ENCODE assay signal across 8 mouse cellular contexts in genomic region chr16:91729066-91729482, GRCm38 (mm10). TPM values are rescaled to one million over a fixed set of nuclear protein-coding genes. Genes with fewer than 3 reads are reported as not detected.
DNase-seq lines count a peak whose midpoint lies in the region; ATAC-seq and TF ChIP-seq lines count a peak whose summit lies in the region.

TSS of gene Itsn1 (plus strand) at chr16:91729281.

- WGBS in forebrain, embryonic 16.5 days = under 1% methylated on average over 21 of the region's 33 CpGs
- WGBS in lung, embryonic 15.5 days = under 1% methylated on average over 31 of the region's 33 CpGs

- in situ Hi-C loops in ES-E14 (cut with MboI; ENCODE audit: low sequenced_read_pairs in 2 of 2, unreplicated experiment in 2 of 2) = no loop called here

- H3K36me3 ChIP-seq in ES-E14 (ENCODE audit: control insufficient read depth, insufficient read depth, low read length, poor library complexity, severe bottlenecking) = peaks cover 4% of the 10 kb centered on the region; the same call in 1 of the 2 replicates
- no peaks in the 10 kb centered on the region for H3K36me3 ChIP-seq in forebrain, embryonic 16.5 days (ENCODE audit: control insufficient read depth, insufficient read depth)
- no peaks in the 10 kb centered on the region for H3K36me3 ChIP-seq in lung, embryonic 15.5 days

- H3K9ac ChIP-seq in ES-E14 (ENCODE audit: insufficient read depth, low read depth, low read length, poor library complexity, severe bottlenecking) = peak within 1 kb of the TSS; percentile 89
- H3K9ac ChIP-seq in forebrain, embryonic 16.5 days (replicated peaks; ENCODE audit: low read depth, low read length) = peak within 1 kb of the TSS; percentile 92
- peak within 1 kb of the TSS; percentile 82 for H3K9ac ChIP-seq in lung, embryonic 15.5 days

- no peaks in the 10 kb centered on the region for H3K9me3 ChIP-seq in ES-E14 (ENCODE audit: control insufficient read depth, insufficient read depth, low read depth, low read length)
- H3K9me3 ChIP-seq in forebrain, embryonic 16.5 days (ENCODE audit: control insufficient read depth, low read length) = no peaks in the 10 kb centered on the region
- no peaks in the 10 kb centered on the region for H3K9me3 ChIP-seq in lung, embryonic 15.5 days

- intact Hi-C loops in heart, postnatal 36 days (cut with DNase I) = loop anchor here (5.0 to 10.0 kb wide), 2 partner anchors 73 to 576 kb away; partner anchors contain the start of gene Smim11

- peak within 1 kb of the TSS; percentile 91 to 99 for H3K4me3 ChIP-seq in ES-E14 (ENCODE audit: insufficient read depth in 1 of 2, low read depth in 1 of 2, low read length in 2 of 2, poor library complexity in 1 of 2, severe bottlenecking in 1 of 2)
- peak within 1 kb of the TSS; percentile 93 for H3K4me3 ChIP-seq in forebrain, embryonic 16.5 days (replicated peaks; ENCODE audit: low read length)
- H3K4me3 ChIP-seq in lung, embryonic 15.5 days = peak within 1 kb of the TSS; percentile 94

- H3K27ac ChIP-seq in ES-E14 (ENCODE audit: insufficient read depth, low read depth, low read length, poor library complexity, severe bottlenecking) = peak within 1 kb of the TSS; percentile 72
- H3K27ac ChIP-seq in forebrain, embryonic 16.5 days (ENCODE audit: low read length) = peak within 1 kb of the TSS; percentile 97
- H3K27ac ChIP-seq in lung, embryonic 15.5 days = peak within 1 kb of the TSS; percentile 88

- peak; percentile 96 for DNase-seq in ES-E14 (ENCODE audit: low read depth, low spot score)
- peak; percentile 98 to 100 for DNase-seq in cerebellum, adult 18-20 months
- DNase-seq in heart, postnatal 36 days = peak in 1 of 2 experiments; percentile 96
- DNase-seq in layer of hippocampus, adult 8-10 months (ENCODE audit: low spot score in 2 of 2) = peak; percentile 96 to 98
- peak; percentile 99 for DNase-seq in ovary, adult 18-20 months (ENCODE audit: low spot score)
- peak; percentile 99 for DNase-seq in thymus, postnatal 0 days (ENCODE audit: low spot score)

- no peaks in the 10 kb centered on the region for H3K27me3 ChIP-seq in forebrain, embryonic 16.5 days (replicated peaks; ENCODE audit: control insufficient read depth, insufficient read depth, low read length)
- H3K27me3 ChIP-seq in lung, embryonic 15.5 days = no peaks in the 10 kb centered on the region

- H3K4me2 ChIP-seq in forebrain, embryonic 16.5 days (ENCODE audit: low read length) = peak within 1 kb of the TSS; percentile 89
- peak within 1 kb of the TSS; percentile 64 for H3K4me2 ChIP-seq in lung, embryonic 15.5 days

- ATAC-seq in forebrain, embryonic 16.5 days = peak; percentile 94
- peak; percentile 93 for ATAC-seq in lung, embryonic 15.5 days (ENCODE audit: borderline replicate concordance, extremely low read depth, low FRiP score, low TSS enrichment)

- H3K4me1 ChIP-seq in ES-E14 (ENCODE audit: control insufficient read depth in 2 of 2, insufficient read depth in 2 of 2, low read length in 2 of 2, poor library complexity in 1 of 2) = peaks cover 0 to 3% of the 10 kb centered on the region in 2 experiments; a peak in 1 of 4 replicates
- peaks cover 37% of the 10 kb centered on the region for H3K4me1 ChIP-seq in forebrain, embryonic 16.5 days (replicated peaks; ENCODE audit: control insufficient read depth, insufficient read depth, low read length)
- H3K4me1 ChIP-seq in lung, embryonic 15.5 days = peaks cover 27% of the 10 kb centered on the region

TF ChIP-seq in ES-E14, 5 proteins besides CTCF, POLR2A, EP300 and RAD21:
- no peak for TF ChIP-seq HCFC1 (IDR thresholded peaks at IDR 0.05; ENCODE audit: borderline replicate concordance, insufficient read depth, low read length)
- TF ChIP-seq ZNF384 (IDR thresholded peaks at IDR 0.05; ENCODE audit: low read depth, low read length) = no peak
- peak; percentile 69; the same call in 1 of the 2 replicates for TF ChIP-seq CHD2 (IDR thresholded peaks at IDR 0.05; ENCODE audit: low read depth, low read length)
- no peak for TF ChIP-seq MAFK (IDR thresholded peaks at IDR 0.05; ENCODE audit: insufficient read depth, low read depth, low read length)
- no peak for TF ChIP-seq ZC3H11A (IDR thresholded peaks at IDR 0.05; ENCODE audit: borderline replicate concordance, low read depth, low read length)

RNA-seq across cellular contexts. Expression of gene Itsn1, which starts in this region (rescaled TPM):
- 28.6 and 35.8 TPM in 2 replicates for total RNA-seq in ES-E14 (2012; rRNA removed)
- 86.3 and 94.3 TPM in 2 replicates for polyA plus RNA-seq in forebrain, embryonic 16.5 days (2015; fragmentation: Nextera tagmentation; extraction: Ambion mirVana)
- 10 to 100 TPM; 44.0 to 44.7 TPM for total RNA-seq in heart, postnatal 36 days (2021)
- 100 to 1,000 TPM; 141 to 206 (median 179) TPM for total RNA-seq in layer of hippocampus, adult 8-10 months (2022)
- 19.5 and 20.3 TPM in 2 replicates for polyA plus RNA-seq in lung, embryonic 15.5 days (2015; fragmentation: Nextera tagmentation; extraction: Ambion mirVana)
- polyA plus RNA-seq in thymus, postnatal 0 days (2015; fragmentation: Nextera tagmentation; extraction: Ambion mirVana) = 2.7 and 3.0 TPM in 2 replicates
